Mouse (Mus musculus): ENCODE results near the gene Fndc3b.

DNA sequence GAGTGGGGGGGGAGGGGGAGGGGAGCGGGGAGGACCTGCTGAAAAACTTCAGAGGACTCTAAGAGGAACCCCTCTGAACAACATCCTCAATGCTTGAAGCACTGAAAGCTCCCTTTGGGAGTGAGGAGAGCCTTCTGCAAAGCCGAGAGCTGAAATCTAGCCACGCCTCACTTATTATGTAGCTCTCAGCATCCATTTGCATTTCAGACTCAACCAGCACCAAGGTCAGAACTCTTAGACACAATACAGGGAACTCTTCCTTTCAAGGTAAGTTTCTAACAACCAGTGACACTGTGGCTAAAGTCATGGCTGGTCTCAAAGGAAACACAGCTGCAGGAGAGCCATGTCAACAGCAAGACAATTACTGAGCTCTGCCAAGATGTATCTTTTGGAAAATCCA is 169.9 kb downstream of the Fndc3b start:
- no peak for TF ChIP-seq GATA1 (IDR thresholded peaks at IDR 0.05; ENCODE audit: borderline replicate concordance, low read length)
- TF ChIP-seq FLI1 (IDR thresholded peaks at IDR 0.05; ENCODE audit: low read length), result no peak
